Mouse (Mus musculus) spleen, embryonic (tissue): ENCODE measurements around the gene Hoxa9.

Source experiments
- CTCF ChIA-PET: fragments of 350-600 bp; sonication (Branson Sonifier 250); formaldehyde crosslinking; loops from one replicate; lab custom pipeline; 2022; lab: Charles Lee

Hoxa9 gene

GRCm38 (mm10) chr6:52230516-52231165 lies at the start of gene Hoxa9:
TSS of gene Hoxa9 (minus strand) at chr6:52231089.
- CTCF ChIA-PET: interaction anchor here (0.6 to 0.7 kb wide), 3 partner anchors 16 to 364 kb away, joined by 4 to 6 read pairs (median 5); no protein-coding TSS in a partner anchor

DNA sequence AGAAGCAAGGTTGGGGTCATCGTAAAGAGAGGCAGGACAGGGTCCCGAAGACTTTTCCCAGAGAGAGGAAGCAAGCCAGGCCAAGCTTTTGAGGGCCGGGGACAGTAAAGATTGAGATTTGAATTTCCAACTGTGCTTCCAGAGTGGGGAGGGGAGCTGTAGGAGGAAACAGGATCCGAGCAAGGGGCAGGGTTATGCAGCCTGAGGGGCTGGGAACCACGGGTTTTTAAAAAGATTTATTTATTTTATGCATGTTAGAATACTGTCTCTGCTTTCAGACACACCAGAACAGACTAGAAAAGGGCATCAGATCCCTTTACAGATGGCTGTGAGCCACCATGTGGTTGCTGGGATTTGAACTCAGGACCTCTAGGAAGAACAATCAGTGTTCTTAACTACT lies 46.0 kb upstream of the Hoxa9 start:
- CTCF ChIA-PET: no interaction called here

DNA sequence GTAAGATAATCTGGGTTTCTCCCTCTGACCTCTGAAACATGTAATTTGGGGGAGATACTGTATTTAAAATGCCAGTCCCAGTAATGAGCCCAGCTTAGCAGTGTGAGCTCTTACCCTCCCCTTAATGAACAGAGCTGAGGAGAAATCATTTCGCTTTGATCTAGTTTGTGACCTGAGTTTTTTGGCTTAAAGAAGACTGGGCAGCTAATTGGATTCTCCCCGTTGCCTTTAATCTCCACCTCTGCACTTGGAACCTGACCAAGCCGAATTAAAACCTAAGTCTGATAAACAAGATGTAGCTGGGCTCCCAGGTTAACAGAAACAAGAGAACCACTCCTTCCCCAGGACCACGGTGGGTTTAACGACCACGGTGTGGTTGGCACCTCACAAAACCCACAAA lies 45.5 kb upstream of the Hoxa9 start:
- CTCF ChIA-PET: no interaction called here

DNA sequence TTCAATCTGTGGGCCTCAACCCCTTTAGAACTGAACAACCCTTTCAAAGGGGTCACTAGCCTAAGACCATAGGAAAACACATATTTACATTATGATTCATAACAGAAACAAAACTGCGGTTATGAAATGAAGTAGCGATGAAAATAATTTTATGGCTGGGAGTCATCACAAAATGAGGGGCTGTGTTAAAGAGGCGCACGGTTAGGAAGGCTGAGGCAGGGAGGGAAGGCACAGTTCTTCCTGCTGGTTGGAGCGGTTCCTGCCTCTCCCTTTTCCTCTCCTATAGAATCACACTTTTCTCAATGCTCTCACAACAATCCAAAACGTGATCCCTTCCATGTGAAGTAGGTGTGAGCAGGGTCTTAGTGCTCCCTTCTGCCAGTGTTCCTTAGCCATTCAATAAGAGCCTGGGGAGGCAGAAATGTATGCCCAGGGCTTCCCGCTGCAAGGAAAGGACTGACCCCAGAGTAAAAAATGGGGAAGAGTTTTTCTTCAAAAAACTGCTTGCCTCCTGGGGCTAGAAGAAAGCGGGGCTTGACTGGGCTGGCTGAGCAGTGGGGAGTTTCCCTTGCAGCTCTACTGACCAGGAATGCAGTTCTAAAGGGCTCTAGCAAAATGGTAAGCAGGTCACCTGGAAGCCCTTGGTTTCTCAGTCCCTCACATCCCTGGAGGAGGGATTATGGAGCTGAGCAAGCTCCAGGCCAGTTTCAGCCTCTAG lies 44.8 kb upstream of the Hoxa9 start:
- CTCF ChIA-PET: interaction anchor here (0.6 to 0.7 kb wide), 2 partner anchors 67 to 1989 kb away, joined by 6 to 15 read pairs; no protein-coding TSS in a partner anchor

DNA sequence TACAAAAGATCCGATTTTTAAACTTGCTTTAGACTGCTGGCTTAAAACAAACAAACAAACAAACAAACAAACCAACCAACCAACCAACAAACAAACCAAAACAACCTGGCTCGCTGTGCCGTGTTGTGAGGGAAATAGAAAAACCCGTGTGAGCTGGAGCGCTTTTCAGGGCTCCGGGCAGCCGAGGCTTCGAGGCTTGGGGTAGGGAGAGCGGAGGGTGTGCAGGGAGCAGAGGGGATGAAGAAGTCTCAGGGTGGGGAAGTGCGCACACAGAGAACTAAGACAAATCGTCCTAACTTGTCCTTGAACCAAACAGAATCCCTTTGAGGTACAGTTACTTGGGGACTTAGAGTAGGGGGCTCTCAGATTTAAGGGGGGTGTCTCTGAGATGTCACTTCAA lies 43.7 kb upstream of the Hoxa9 start:
- CTCF ChIA-PET: no interaction called here

DNA sequence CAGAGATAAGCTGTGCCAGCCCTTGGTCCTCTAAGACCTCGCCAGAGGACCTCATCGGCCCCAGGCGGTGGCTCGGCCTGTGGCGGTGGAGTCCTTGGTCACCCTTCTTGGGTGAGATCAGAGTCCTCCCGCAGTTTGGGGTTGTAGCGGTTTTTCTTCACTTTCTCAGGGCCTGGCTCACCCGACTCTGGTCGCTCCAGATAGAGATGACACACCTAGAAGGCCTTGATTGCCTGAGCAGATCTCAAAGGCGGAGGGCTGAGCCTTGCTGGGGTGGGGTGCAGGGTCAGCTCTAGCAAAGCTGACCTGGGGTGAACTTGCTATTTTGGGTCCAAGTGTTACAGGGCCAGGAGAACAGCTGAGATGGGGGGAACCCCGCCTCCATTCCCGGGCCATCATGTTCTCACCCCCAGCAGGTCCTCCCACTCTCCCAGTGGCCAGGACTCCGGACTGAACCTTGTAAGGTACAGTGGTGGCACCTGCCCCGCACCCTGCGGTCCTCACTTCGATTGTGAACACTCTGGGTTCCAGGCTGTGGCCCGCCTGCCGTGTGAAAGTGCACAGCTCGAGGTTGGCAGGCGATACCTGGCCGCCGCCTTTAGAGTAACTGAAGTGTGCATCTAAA lies 42.9 kb upstream of the Hoxa9 start:
- CTCF ChIA-PET: no interaction called here

DNA sequence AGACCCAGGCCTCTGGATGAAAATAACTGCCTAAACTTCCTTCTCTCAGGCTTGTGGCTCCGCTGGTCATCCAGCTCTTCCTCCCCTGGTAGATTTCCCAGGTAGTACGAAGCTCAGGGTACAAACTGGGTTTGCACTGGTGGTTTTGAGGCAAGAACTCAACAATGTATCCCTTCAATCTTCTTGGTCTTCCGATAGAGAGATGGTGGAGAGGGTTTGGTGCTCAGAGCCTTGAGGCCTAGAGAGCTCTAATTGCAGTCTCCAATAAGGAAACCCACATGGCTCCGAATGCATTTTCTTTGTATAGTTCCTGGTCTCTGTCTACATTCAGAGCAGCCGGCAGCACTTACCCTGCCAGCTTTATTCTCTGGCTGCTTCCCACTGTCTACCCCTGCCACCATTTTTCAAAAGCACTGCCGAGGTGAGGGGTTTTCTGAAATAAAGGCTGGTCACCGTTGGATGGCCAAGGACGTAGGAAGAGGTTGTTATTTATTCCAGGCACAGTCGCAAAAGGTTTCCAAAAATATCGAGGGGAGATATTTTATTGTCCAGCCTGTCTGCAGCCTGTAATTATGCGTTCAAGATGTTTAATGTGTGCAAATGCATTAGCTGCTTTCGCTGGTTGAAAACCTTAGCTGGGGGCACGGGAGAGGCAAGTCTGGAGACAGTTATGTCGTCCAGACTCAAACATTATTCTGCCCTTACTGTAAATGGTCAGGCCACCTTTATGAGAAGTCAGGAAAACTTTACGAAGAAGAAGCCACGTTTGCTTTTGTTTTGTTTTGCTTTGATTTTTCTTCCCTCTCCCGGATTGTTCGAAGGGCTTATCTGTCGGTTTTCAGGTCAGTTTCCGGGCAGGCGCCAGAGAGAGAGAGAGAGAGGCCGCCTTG lies 42.1 kb upstream of the Hoxa9 start:
- CTCF ChIA-PET: interaction anchor here (0.7 kb wide), 1 partner anchor 23 kb away, joined by 3 read pairs; no protein-coding TSS in a partner anchor

GRCm38 (mm10) chr6:52270494-52271480 lies 39.9 kb upstream of the Hoxa9 start:
- CTCF ChIA-PET: interaction anchor here (0.6 kb wide), 1 partner anchor 184 kb away, joined by 3 read pairs; no protein-coding TSS in a partner anchor

DNA sequence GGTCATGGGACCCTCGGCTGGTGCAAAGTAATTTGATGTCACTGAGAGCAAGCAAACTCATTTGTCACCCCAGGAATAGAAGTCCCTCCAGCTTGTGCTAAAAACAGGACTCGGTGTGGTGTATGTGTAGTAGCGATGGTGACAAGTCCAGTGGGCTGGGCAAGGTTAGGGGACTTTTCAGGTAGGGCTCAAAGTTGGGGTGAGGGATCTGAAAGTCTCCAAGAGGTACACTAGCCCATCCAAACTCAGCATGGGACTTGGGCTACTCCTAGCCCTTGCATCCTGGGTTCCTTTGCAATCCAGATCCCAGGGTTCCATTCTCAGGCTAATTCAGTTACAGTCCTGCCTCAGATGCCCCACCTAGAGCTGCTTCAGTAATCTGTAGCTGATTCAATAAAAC lies 37.9 kb upstream of the Hoxa9 start:
- CTCF ChIA-PET: no interaction called here

- CTCF ChIA-PET: no interaction called here
Observed at GRCm38 (mm10) chr6:52268341-52268740, 37.5 kb upstream of the Hoxa9 start.

DNA sequence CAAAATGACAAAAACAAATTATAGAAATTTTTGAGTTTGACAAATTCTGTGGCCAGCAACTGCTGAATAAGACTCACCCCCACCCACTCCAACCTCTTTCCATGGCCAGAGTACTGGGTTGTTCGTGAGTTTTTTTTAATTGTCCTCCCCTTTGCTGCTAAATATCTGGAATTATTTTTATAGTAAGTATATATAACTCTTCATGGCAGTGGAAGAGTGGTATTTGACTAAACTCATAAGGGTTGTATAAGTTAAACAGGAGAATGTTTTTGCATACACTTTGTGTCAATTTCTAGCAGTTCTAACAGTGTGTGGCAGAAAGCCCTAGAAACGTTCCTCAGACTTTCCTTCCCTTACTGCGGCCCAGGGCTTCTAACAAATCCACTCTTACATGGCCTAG lies 36.8 kb upstream of the Hoxa9 start:
- CTCF ChIA-PET: no interaction called here

DNA sequence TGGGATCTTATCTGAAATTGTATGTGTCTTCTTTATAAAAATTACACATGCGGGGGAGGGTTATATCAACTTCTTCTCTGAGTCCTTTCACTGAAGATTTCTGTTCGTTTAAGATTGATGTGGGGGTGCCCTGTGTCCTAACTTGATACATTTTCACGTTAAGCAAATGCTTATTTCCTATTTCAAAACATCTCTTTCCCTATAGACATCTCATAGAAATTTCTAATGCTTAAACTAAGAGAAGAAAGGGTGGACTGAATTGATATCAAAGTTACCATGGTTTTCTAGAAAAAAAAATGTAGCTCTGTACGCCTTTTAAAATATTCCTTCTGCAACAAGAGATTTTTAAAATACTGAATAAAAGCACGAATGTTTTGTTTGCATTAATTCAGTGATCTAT lies 36.3 kb upstream of the Hoxa9 start:
- CTCF ChIA-PET: interaction anchor here (1.5 kb wide), 1 partner anchor 11 kb away, joined by 3 read pairs; no protein-coding TSS in a partner anchor

GRCm38 (mm10) chr6:52266666-52266985 lies 35.7 kb upstream of the Hoxa9 start:
- CTCF ChIA-PET: interaction anchor here (1.5 kb wide), 1 partner anchor 11 kb away, joined by 3 read pairs; no protein-coding TSS in a partner anchor

- CTCF ChIA-PET: interaction anchor here (1.5 kb wide), 1 partner anchor 12 kb away, joined by 3 read pairs; no protein-coding TSS in a partner anchor
Observed at GRCm38 (mm10) chr6:52265913-52266665, 35.2 kb upstream of the Hoxa9 start.

GRCm38 (mm10) chr6:52265306-52265912 lies 34.5 kb upstream of the Hoxa9 start:
- CTCF ChIA-PET: interaction anchor here (1.5 kb wide), 1 partner anchor 12 kb away, joined by 3 read pairs; no protein-coding TSS in a partner anchor

DNA sequence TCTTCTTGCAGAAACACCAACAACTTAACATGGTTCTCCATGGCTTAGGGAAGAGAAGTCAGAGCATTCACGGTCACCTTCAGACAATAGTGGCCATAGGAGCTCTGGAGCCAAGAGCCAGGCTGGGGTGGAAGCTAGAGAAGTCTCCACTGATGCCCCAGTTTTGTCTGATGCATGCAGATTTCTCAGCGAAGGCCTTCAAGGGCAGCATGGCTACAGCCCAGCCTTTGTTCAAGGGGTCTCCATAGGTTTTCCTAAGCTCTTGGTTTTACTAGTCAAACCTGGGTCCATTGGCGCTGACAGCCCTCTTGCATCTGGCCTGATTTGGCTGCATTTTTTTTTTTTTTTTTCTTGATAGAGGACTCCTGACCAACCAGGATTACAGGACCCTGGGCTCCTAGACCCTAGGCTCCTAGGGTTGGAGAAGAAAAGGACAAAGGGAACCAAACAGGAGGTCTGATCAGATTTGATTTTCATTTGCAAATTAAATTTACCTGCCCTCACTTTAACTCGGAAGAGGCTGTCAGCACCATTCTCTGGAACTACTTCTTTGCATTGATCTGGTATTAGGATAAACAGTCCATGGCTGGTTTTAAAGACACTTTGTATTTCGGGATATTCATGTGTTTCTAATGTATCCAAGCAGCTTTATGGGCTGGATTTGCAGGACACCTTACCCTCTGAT lies 33.4 kb upstream of the Hoxa9 start:
- CTCF ChIA-PET: interaction anchor here (0.6 kb wide), 1 partner anchor 830 kb away, joined by 4 read pairs; no protein-coding TSS in a partner anchor

- CTCF ChIA-PET: no interaction called here
Observed at GRCm38 (mm10) chr6:52263321-52263585, 32.4 kb upstream of the Hoxa9 start.
